Mouse (Mus musculus): Measurements from ENCODE around the gene Ackr3. TPM values are rescaled to one million over a fixed set of nuclear protein-coding genes. Genes with fewer than 3 reads are reported as not detected.

Gene Ackr3
- polyA plus RNA-seq, 1 experiment from 2014 or later: 24.9 TPM

- H3K4me1 ChIP-seq (replicated peaks): peaks cover 60% of the 10 kb centered on the region
- H3K27me3 ChIP-seq: peaks cover 34% of the 10 kb centered on the region
- 39% methylated on average over 1 of the region's 1 CpGs for WGBS
- H3K4me3 ChIP-seq (replicated peaks): peak overlapping the region; percentile 56
- peak overlapping the region; percentile 79 for H3K9ac ChIP-seq (replicated peaks)
- no peaks in the 10 kb centered on the region for H3K9me3 ChIP-seq
- peak overlapping the region; percentile 65 for H3K4me2 ChIP-seq
- peaks cover 7% of the 10 kb centered on the region; the same call in 1 of the 2 replicates for H3K36me3 ChIP-seq
- peak overlapping the region; percentile 91 for H3K27ac ChIP-seq
- ATAC-seq (ENCODE audit: insufficient number of reproducible peaks, insufficient read depth, low FRiP score, low TSS enrichment, low read depth): no peak
Measured at GRCm38 (mm10) chr1:90204821-90205220, 1.0 kb downstream of the Ackr3 start.

GRCm38 (mm10) chr1:90205223-90205622 lies 1.4 kb downstream of the Ackr3 start:
- WGBS: under 1% methylated on average over 6 of the region's 6 CpGs
- peak; percentile 50; the same call in 1 of the 2 replicates for ATAC-seq (ENCODE audit: insufficient number of reproducible peaks, insufficient read depth, low FRiP score, low TSS enrichment, low read depth)

GRCm38 (mm10) chr1:90206684-90207083 lies 2.9 kb downstream of the Ackr3 start:
- H3K9me3 ChIP-seq: no peaks in the 10 kb centered on the region
- 62% methylated on average over 3 of the region's 3 CpGs for WGBS
- H3K9ac ChIP-seq (replicated peaks): peak overlapping the region; percentile 54

More at GRCm38 (mm10) chr1:90205223-90205622, 1.4 kb downstream of the Ackr3 start:
- H3K9ac ChIP-seq (replicated peaks): peak overlapping the region; percentile 79
- H3K4me3 ChIP-seq (replicated peaks): peak overlapping the region; percentile 56
- peak overlapping the region; percentile 65 for H3K4me2 ChIP-seq
- peaks cover 11% of the 10 kb centered on the region; the same call in 1 of the 2 replicates for H3K36me3 ChIP-seq
- H3K27me3 ChIP-seq: peaks cover 37% of the 10 kb centered on the region
- peaks cover 60% of the 10 kb centered on the region for H3K4me1 ChIP-seq (replicated peaks)
- peak overlapping the region; percentile 91 for H3K27ac ChIP-seq
- no peaks in the 10 kb centered on the region for H3K9me3 ChIP-seq

GRCm38 (mm10) chr1:90207279-90207678 lies 3.5 kb downstream of the Ackr3 start:
- H3K27me3 ChIP-seq: peaks cover 16% of the 10 kb centered on the region
- WGBS: 63% methylated on average over 6 of the region's 6 CpGs
- H3K4me3 ChIP-seq (replicated peaks): peak overlapping the region; percentile 56
- no peaks in the 10 kb centered on the region for H3K9me3 ChIP-seq
- 0 out of 2 replicates have a peak overlapping the region, but pooled peaks have one; percentile 19 for H3K9ac ChIP-seq (replicated peaks)
- no peak overlapping the region for H3K27ac ChIP-seq
- H3K4me1 ChIP-seq (replicated peaks): peaks cover 52% of the 10 kb centered on the region
- H3K36me3 ChIP-seq: peaks cover 24% of the 10 kb centered on the region
- H3K4me2 ChIP-seq: peak overlapping the region; percentile 65
- ATAC-seq (ENCODE audit: insufficient number of reproducible peaks, insufficient read depth, low FRiP score, low TSS enrichment, low read depth): no peak

More at GRCm38 (mm10) chr1:90206684-90207083, 2.9 kb downstream of the Ackr3 start:
- Histone ChIP-seq H3K27me3 (peaks cover 22% of the 10 kb centered on the region), H3K4me2 (peak overlapping the region; percentile 65), H3K4me3 (replicated peaks) (peak overlapping the region; percentile 56), H3K27ac (no peak overlapping the region), H3K4me1 (replicated peaks) (peaks cover 58% of the 10 kb centered on the region), H3K36me3 (peaks cover 18% of the 10 kb centered on the region)
- ATAC-seq (ENCODE audit: insufficient number of reproducible peaks, insufficient read depth, low FRiP score, low TSS enrichment, low read depth): no peak

GRCm38 (mm10) chr1:90207739-90208502 lies 4.1 kb downstream of the Ackr3 start:
- H3K9me3 ChIP-seq: no peaks in the 10 kb centered on the region
- H3K4me3 ChIP-seq (replicated peaks): no peak overlapping the region
- no peak for ATAC-seq (ENCODE audit: insufficient number of reproducible peaks, insufficient read depth, low FRiP score, low TSS enrichment, low read depth)
- WGBS: 70% methylated on average over 6 of the region's 6 CpGs
- no peak overlapping the region; the same call in 1 of the 2 replicates for H3K9ac ChIP-seq (replicated peaks)
- peaks cover 11% of the 10 kb centered on the region for H3K27me3 ChIP-seq
- peak overlapping the region; percentile 65 for H3K4me2 ChIP-seq
- peaks cover 30% of the 10 kb centered on the region for H3K36me3 ChIP-seq
- H3K27ac ChIP-seq: no peak overlapping the region
- H3K4me1 ChIP-seq (replicated peaks): peaks cover 45% of the 10 kb centered on the region

- peaks cover 40% of the 10 kb centered on the region for H3K4me1 ChIP-seq (replicated peaks)
- H3K9me3 ChIP-seq: no peaks in the 10 kb centered on the region
- peak overlapping the region; percentile 65 for H3K4me2 ChIP-seq
- H3K4me3 ChIP-seq (replicated peaks): no peak overlapping the region
- no peak overlapping the region; the same call in 1 of the 2 replicates for H3K9ac ChIP-seq (replicated peaks)
- peaks cover 5% of the 10 kb centered on the region; the same call in 1 of the 2 replicates for H3K27me3 ChIP-seq
- no peak for ATAC-seq (ENCODE audit: insufficient number of reproducible peaks, insufficient read depth, low FRiP score, low TSS enrichment, low read depth)
- 78% methylated on average over 9 of the region's 9 CpGs for WGBS
- H3K27ac ChIP-seq: no peak overlapping the region
- peaks cover 34% of the 10 kb centered on the region for H3K36me3 ChIP-seq
Measured at GRCm38 (mm10) chr1:90208503-90208860, 4.7 kb downstream of the Ackr3 start.

- peaks cover 38% of the 10 kb centered on the region for H3K4me1 ChIP-seq (replicated peaks)
- H3K4me3 ChIP-seq (replicated peaks): no peak overlapping the region
- 80% methylated on average over 5 of the region's 5 CpGs for WGBS
- peaks cover 3% of the 10 kb centered on the region; the same call in 1 of the 2 replicates for H3K27me3 ChIP-seq
- H3K9me3 ChIP-seq: no peaks in the 10 kb centered on the region
- H3K27ac ChIP-seq: no peak overlapping the region
- peak overlapping the region; percentile 65; the same call in 1 of the 2 replicates for H3K4me2 ChIP-seq
- peaks cover 40% of the 10 kb centered on the region for H3K36me3 ChIP-seq
- H3K9ac ChIP-seq (replicated peaks): no peak overlapping the region
- ATAC-seq (ENCODE audit: insufficient number of reproducible peaks, insufficient read depth, low FRiP score, low TSS enrichment, low read depth): no peak
Measured at GRCm38 (mm10) chr1:90209069-90209468, 5.3 kb downstream of the Ackr3 start.

GRCm38 (mm10) chr1:90209741-90210140 lies 6.0 kb downstream of the Ackr3 start:
- H3K9me3 ChIP-seq: no peaks in the 10 kb centered on the region
- 86% methylated on average over 2 of the region's 2 CpGs for WGBS
- ATAC-seq (ENCODE audit: insufficient number of reproducible peaks, insufficient read depth, low FRiP score, low TSS enrichment, low read depth): no peak
- H3K4me2 ChIP-seq: no peak overlapping the region
- H3K27me3 ChIP-seq: peaks cover 3% of the 10 kb centered on the region; the same call in 1 of the 2 replicates
- no peak overlapping the region for H3K9ac ChIP-seq (replicated peaks)
- H3K4me1 ChIP-seq (replicated peaks): peaks cover 38% of the 10 kb centered on the region
- no peak overlapping the region for H3K4me3 ChIP-seq (replicated peaks)
- peaks cover 46% of the 10 kb centered on the region for H3K36me3 ChIP-seq
- no peak overlapping the region for H3K27ac ChIP-seq

- Histone ChIP-seq H3K9me3 (no peaks in the 10 kb centered on the region), H3K27me3 (peaks cover 3% of the 10 kb centered on the region; the same call in 1 of the 2 replicates), H3K4me3 (replicated peaks) (no peak overlapping the region), H3K4me1 (replicated peaks) (peaks cover 38% of the 10 kb centered on the region), H3K4me2 (no peak overlapping the region), H3K36me3 (peaks cover 50% of the 10 kb centered on the region), H3K27ac (no peak overlapping the region), H3K9ac (replicated peaks) (no peak overlapping the region)
- WGBS: 75% methylated on average over 6 of the region's 6 CpGs
- no peak for ATAC-seq (ENCODE audit: insufficient number of reproducible peaks, insufficient read depth, low FRiP score, low TSS enrichment, low read depth)
Measured at GRCm38 (mm10) chr1:90210346-90210745, 6.6 kb downstream of the Ackr3 start.

GRCm38 (mm10) chr1:90210761-90211160 lies 7.0 kb downstream of the Ackr3 start:
- ATAC-seq (ENCODE audit: insufficient number of reproducible peaks, insufficient read depth, low FRiP score, low TSS enrichment, low read depth): no peak
- Histone ChIP-seq H3K36me3 (peaks cover 54% of the 10 kb centered on the region), H3K27ac (no peak overlapping the region), H3K27me3 (peaks cover 3% of the 10 kb centered on the region; the same call in 1 of the 2 replicates), H3K4me1 (replicated peaks) (peaks cover 34% of the 10 kb centered on the region), H3K9ac (replicated peaks) (no peak overlapping the region), H3K4me3 (replicated peaks) (no peak overlapping the region), H3K9me3 (no peaks in the 10 kb centered on the region), H3K4me2 (no peak overlapping the region)
- 84% methylated on average over 4 of the region's 4 CpGs for WGBS

- no peak overlapping the region for H3K4me2 ChIP-seq
- no peak overlapping the region for H3K9ac ChIP-seq (replicated peaks)
- 92% methylated on average over 6 of the region's 6 CpGs for WGBS
- H3K9me3 ChIP-seq: no peaks in the 10 kb centered on the region
- peaks cover 3% of the 10 kb centered on the region; the same call in 1 of the 2 replicates for H3K27me3 ChIP-seq
- ATAC-seq (ENCODE audit: insufficient number of reproducible peaks, insufficient read depth, low FRiP score, low TSS enrichment, low read depth): no peak
- peaks cover 18% of the 10 kb centered on the region for H3K4me1 ChIP-seq (replicated peaks)
- peaks cover 66% of the 10 kb centered on the region for H3K36me3 ChIP-seq
- no peak overlapping the region for H3K27ac ChIP-seq
- no peak overlapping the region for H3K4me3 ChIP-seq (replicated peaks)
Measured at GRCm38 (mm10) chr1:90212376-90212775, 8.6 kb downstream of the Ackr3 start.

All from limb, embryonic 12.5 days (tissue).